Mouse (Mus musculus) ovary, postnatal 36 days (tissue): Measurements from ENCODE around the gene Gnao1.
A peak's percentile ranks its signal among the peaks of the same experiment; 100 is the strongest.

Experiments
- DNase-seq: peaks from one replicate; pipeline ENCODE4 v3.0.0; 2022; ENCODE audit warnings: low spot score, mixed read lengths

Gnao1 gene

GRCm38 (mm10) chr8:93809686-93810027 lies at the start of gene Gnao1:
Gene Gnao1, plus strand, starts transcription at chr8:93809966.
- DNase-seq, result no peak

GRCm38 (mm10) chr8:93777605-93778004 lies 32.2 kb upstream of the Gnao1 start:
- no peak for DNase-seq

GRCm38 (mm10) chr8:93809226-93809625 lies 540 bp upstream of the Gnao1 start:
- no peak for DNase-seq

- DNase-seq, result peak; percentile 89
Measured at GRCm38 (mm10) chr8:93810028-93810858, 477 bp downstream of the Gnao1 start.

GRCm38 (mm10) chr8:93810859-93811602 lies 1.3 kb downstream of the Gnao1 start:
- no peak for DNase-seq

- no peak for DNase-seq
Measured at GRCm38 (mm10) chr8:93811719-93812475, 2.1 kb downstream of the Gnao1 start.

GRCm38 (mm10) chr8:93812566-93813404 lies 3.0 kb downstream of the Gnao1 start:
- DNase-seq, result no peak

- DNase-seq, result peak; percentile 91
Measured at GRCm38 (mm10) chr8:93813405-93813761, 3.6 kb downstream of the Gnao1 start.

GRCm38 (mm10) chr8:93814266-93814665 lies 4.5 kb downstream of the Gnao1 start:
- DNase-seq, result no peak

- DNase-seq, result no peak
Measured at GRCm38 (mm10) chr8:93816226-93816625, 6.5 kb downstream of the Gnao1 start.

GRCm38 (mm10) chr8:93817366-93817765 lies 7.6 kb downstream of the Gnao1 start:
- DNase-seq, result no peak

- DNase-seq, result no peak
Measured at GRCm38 (mm10) chr8:93819929-93820328, 10.2 kb downstream of the Gnao1 start.

GRCm38 (mm10) chr8:93821327-93821726 lies 11.6 kb downstream of the Gnao1 start:
- DNase-seq, result no peak

- no peak for DNase-seq
Measured at GRCm38 (mm10) chr8:93825317-93825716, 15.6 kb downstream of the Gnao1 start.

- no peak for DNase-seq
Measured at GRCm38 (mm10) chr8:93830626-93831025, 20.9 kb downstream of the Gnao1 start.

- DNase-seq, result no peak
Measured at GRCm38 (mm10) chr8:93835771-93836170, 26.0 kb downstream of the Gnao1 start.

GRCm38 (mm10) chr8:93839113-93839512 lies 29.3 kb downstream of the Gnao1 start:
- no peak for DNase-seq

GRCm38 (mm10) chr8:93840486-93840885 lies 30.7 kb downstream of the Gnao1 start:
- DNase-seq, result no peak

- peak; percentile 24 for DNase-seq
Measured at GRCm38 (mm10) chr8:93840956-93841752, 31.4 kb downstream of the Gnao1 start.

GRCm38 (mm10) chr8:93842574-93842973 lies 32.8 kb downstream of the Gnao1 start:
- no peak for DNase-seq
